Mouse (Mus musculus) cerebellum, adult (tissue): ENCODE measurements at regions not wholly inside any gene's neighbourhood (a gene's known extent, or its start where the extent isn't known, plus 50 kb on each side); places are given as distances from the start of the nearest gene placed in this dataset.
A peak's percentile ranks its signal among the peaks of the same experiment; 100 is the strongest.

Experiments used
- ATAC-seq: cut with Nextera tagmentation; 2 replicates; pipeline ENCODE4 v1.9.2; 2017; ENCODE audit warnings: mild to moderate bottlenecking, moderate library complexity, mixed read lengths; ENCODE audit not compliant: insufficient number of reproducible peaks, low FRiP score, low TSS enrichment

DNA sequence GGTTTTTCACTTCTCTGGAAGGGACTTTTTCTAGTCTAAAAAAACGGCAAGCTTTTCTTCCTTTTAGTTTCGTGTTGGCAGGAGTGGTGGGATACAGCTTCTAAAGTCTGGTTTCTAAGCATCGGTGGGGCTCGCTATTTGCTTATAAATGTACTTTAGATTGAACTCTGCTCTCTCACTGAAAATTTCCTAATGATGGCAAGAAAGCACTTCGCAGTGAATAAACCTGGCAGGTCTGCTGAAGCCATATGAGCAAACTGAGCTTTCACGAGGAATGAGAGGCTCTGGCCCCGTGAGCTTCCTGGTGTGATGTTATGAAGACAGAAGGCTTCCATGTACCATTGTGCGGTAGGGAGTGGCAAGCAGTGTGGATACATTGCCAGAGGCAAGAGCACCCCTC lies 380.0 kb upstream of the Smim15 start:
- ATAC-seq, result no peak

DNA sequence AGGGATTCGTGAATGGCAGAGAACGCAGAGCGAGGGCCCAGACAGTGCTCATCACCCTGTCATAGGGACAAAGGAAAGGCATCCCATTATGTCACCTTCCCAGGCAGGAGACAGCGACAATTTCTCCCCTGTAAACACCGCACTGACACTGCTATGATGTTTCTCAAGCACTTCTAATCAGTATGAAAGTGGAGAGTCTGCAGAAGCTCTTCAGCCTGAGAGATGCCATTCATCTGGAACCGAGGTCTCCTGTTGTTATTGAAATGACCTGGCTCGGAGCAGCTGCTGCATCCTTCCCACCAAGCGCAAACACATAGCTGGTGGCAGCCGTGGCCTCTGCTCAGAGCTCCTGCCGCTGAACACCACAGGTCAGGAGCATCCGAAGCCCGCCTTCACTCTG lies 380.5 kb upstream of the Smim15 start:
- no peak for ATAC-seq

DNA sequence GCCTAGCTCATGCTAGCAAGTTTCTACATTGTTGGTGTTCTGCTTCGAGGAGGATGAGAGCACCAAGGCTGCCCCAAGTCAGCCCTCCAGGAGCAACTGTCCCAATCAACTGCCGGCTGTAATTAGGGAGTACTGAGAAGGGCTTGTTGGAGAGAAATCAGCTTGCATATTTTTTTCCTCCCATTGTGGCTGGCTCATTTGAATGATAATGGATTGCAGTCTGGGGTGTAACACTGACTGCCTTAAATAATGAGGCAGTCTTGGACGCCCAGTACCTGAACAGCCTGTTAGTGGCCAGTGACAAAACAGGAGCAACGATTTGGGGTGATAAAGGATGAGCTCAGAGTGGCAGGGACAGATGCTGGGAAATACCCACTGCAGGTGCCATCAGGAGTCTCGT lies 382.8 kb upstream of the Smim15 start:
- no peak for ATAC-seq

DNA sequence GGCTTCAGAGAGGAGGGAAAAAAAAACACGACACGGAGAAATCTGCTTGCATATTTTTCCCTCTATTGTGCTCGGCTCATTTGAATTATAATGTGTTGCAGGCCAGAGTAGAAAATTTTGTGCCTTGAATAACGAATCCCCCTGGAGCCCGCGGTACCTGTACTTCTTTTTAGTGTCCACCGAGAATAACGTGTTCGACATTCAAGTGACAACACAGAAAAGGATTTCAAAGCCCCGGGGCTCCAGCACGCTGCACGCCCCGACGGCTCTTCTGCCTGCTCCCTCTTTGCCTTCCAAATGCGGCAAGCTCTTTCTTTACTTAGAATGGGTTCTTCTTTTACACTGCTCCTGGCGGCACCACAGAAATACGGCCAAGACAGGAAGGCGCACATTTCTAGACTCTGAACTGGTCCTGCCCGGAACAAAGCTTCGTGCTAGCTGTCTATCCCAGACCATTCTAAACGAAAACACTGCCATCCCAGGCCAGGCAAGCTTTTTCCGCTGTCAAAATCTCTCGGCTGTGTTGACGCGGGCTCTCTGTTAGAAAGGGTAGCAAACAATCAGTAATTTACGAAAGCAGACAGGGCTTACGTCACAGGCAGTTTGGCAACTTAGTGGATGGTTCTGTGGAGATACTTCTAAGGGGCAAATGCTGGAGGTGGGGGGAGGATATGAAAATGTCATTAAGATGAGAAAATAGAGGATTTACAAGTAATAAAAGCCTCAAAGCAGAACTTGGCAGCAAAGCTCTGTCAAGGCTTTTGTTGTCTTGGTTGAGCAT lies 398.2 kb upstream of the Smim15 start:
- no peak for ATAC-seq

DNA sequence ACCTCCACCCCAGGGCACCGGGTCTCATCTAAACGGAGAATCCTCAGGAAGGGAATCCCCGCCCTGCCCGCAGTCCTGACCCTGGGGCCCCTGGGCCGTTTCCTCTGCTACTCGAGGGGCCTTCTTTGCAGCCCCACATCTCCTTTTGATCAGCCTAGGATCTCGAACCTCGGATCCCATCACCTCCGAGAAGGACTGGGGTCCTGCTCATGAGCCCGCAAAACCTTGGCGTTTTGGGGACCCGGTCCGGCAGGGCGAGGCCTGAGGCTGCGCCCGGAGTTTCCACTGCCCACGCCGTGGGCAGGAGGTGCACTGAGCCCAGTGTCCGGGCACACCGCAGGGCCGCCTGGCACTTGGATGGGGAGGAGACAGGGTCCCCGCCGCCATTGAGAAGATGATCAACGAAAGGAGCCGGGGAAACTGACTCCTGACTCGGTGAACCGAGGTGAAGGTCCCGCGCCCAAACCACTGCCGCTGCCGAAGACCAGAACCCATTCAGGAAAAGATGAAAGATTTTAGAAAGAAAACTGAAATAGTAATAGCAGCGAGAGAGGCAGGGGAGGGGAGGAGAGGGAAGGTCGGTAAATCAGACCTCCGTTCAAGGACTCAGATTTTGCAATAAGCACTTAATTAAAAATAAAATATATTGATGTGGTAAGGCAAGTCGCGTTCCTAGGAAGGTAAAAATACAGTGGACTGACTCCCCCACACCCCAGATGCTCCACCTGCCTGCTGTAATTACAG lies 399.0 kb upstream of the Smim15 start:
- ATAC-seq, result no peak

DNA sequence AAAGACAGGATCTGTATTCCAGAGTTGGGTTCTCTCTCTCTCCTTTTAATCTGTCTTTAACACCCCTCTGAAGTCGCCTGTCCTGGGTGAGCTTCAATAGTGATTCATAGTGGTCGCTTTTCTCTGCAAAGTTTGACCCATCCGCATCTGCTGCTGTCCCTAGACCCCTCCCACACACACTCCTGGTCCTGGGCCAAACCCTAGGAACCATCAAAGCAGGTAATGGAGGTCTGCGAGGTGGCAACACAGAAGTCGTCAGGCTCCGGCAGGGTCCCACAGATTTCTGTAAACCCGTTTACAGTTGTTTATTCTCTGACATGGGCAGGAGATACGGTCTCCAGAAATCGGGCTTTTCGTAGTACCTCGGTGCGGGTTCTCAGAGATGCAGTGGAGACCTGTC lies 399.5 kb upstream of the Smim15 start:
- no peak for ATAC-seq

DNA sequence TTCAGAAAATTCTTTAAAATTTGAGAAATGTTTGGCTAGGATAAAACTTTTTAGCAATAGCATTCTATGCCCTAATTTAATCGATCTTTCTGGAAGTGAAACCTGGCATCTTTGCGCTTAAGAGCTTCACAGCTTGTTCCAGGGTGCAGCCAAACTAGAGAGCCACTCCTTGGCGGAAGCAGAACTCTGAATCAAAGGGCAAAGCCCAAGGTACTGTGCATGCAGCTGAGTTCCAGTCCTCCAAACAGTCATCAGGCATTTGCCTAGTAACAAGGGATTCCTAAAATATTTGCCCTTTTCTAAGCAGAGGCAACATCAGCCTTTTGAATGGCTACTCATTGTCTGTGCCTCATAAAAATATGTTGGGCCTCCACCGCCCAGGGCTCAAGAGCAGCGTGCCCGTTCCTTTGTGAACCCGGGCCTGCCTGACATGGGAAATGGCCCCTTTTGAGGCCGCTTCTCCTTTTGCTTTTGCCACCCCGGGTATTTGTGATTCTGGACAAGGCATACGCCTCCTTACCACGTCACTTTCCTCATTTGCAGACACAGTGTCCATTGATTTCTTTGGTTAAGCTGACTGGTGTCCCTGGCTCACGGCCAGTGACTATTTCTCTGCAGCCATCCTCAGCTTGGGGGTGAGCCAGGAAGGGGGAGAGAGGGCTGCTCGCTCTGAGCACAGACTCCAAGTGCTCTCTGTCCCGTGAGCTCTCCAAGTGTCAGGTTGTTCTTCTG lies 402.2 kb upstream of the Smim15 start:
- peak; percentile 28; the same call in 1 of the 2 replicates for ATAC-seq

DNA sequence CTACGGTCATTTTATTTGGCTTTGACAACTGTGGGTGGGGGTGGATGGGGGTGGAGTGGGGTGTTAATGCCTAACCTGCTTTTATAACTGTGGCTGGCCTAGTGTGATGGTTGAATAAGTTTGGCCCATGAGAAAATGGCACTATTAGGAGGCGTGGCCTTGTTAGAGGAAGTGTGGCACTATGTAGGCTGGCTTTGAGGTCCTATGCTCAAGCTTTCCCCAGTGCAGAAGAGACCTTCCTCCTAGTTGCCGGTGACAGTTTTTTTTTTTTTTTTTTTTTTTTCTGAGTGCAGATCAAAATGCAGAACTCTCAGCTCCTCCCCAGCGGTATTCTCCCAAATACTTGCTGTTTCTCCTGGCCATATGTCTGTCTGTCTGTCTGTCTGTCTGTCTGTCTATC lies 404.6 kb upstream of the Smim15 start:
- ATAC-seq, result no peak

DNA sequence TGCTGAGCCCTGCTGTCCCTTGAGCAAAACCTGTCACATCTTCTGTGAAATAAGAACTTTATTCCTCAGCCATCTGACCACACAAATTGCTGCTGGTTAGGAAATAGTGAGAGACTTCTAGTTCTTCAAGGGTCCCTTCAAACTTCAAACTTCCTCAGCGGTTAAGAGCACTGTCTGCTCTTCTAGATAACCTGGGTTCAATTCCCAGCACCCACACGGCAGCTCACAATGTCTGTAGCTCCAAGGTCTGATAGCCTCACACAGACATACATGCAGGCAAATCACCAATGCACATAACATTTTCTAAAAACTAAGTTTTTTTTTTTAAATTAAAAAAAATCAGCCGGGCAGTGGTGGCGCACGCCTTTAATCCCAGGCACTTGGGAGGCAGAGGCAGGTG lies 407.0 kb upstream of the Smim15 start:
- ATAC-seq, result no peak

DNA sequence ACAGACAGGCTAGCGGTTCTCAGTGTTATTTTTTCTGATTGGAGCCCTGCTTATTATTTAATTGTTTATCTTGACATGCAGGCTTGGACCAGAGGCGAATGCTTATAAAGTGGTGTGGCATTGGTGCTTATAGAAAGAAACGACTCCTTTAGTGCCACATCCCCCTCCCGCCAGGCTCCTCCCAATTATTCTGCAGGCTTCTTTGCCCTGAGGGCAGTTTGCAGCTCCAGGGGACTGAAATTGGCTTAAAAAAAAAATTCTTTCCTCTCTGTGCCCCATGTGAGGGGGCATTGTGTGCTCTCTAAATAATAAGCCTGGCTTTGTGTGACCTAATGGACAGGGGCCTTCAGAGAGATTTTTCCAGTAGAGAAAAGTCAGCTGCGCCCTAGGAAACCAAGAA lies 409.1 kb upstream of the Smim15 start:
- ATAC-seq, result no peak

DNA sequence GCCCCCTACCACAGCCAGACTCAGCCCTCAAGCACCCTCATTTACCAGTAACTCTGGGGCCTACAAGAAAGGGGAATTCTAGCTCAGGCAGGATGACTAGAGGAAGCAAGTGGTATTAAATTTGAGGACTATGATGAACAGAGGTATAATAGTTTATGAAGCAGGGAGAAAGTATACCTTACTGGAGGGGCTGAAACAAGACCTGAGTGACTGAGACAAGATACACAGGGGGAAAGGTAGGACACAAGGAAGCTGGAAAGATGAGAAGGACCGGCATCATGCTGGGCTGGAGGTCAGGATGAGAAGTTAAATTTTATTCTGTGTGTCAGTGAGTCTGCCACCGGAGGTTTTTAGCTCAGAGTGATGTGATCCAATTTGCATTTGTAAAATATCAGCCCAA lies 417.2 kb upstream of the Smim15 start:
- no peak for ATAC-seq

DNA sequence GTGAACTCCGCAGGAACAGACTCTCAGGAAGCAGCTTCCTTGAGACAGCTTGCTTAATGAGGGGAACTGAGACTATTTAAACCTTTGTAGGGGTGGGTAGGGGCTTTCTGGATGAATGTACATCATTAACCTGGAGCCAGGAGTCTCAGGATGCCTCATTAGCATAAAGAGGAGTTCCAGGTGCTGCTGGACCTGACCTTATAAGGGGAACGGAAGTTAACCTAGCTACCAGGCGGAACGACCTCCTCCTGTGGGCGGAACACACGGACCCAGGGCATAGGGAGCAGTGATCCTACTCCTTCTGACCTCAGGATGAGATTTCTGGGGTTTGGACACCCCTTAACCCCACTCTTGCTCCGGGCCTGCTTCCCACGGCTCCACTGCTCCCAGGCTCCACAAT lies 417.6 kb upstream of the Smim15 start:
- no peak for ATAC-seq

DNA sequence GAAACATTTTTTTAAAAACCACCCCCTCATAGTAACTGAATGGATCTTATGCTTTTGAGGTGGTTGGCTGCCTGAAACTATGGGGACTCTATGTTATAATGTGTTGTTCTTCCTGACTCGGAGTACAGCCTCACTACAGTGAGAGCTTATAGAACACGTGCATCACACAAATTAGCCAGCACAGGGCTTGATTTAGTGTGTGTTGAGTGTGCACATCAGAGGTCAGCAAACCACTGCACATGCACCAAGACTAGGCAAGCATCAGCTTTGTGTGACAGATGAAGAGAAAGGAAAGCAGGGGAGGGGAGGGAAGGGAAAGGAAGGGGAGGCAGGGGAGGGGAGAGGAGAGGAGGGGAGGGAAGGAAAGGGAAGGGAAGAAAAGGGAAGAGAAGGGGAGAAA lies 422.9 kb upstream of the Smim15 start:
- no peak for ATAC-seq

DNA sequence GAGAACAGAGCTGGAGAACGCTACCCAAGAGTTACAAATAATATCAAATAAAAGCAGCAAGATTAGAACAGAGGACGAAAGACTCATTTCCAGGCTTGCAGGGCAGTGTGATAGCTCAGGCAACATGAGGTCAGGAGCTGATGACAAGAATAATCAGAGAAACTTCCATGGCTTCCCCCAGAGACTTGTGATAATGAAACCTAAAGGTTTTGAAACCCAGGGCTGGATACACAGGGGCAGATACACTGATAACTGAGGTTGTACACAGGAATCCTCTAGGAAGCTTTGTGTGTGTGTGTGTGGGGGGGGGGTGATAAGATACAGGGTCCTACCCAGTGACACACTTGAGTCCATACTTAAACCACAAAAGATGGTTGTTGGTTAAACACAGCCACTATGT lies 423.4 kb upstream of the Smim15 start:
- ATAC-seq, result no peak

DNA sequence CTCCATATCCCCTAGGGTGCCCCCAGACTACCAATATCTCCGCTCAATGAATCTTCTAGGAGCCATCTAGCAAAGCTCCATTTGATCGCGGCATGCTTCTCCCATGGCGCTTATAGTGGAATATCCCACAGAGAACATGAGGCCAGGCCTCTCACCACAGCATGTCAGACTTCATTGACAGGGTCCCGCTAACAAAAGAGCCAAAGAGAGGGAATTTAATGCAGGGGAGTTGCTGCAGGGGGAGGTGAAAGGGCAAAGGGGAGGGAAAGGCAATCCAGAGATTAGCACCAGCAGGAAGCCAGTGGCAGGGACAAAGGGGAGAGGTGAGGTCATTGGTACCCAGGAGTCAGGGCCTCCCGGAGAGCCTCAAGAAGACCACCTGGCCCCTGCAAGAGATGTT lies 424.0 kb upstream of the Smim15 start:
- ATAC-seq, result no peak

DNA sequence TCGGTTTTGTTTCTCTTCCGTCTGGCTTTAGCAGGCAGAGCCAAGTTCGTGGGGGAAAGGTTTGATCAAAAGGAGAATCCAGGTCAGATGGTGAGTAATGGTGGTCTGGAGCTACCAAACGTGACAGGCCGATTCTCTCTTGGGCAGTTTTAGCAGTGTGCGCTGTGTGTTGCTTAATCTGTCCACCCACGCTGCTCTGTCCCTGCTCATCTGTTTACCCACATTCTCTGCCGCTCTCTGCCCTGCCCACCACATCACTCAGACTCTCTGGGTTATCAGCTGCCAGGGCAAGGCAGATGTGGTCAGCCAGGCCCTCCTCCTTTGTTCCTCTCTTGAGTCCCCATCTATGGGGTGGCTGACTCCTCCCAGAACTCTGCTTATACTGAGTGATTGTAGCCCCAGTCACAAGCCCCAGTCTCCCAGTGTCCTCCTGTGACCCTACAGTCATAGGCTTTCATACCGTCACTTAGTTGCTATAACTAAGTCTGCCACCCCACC lies 424.8 kb upstream of the Smim15 start:
- ATAC-seq, result no peak

DNA sequence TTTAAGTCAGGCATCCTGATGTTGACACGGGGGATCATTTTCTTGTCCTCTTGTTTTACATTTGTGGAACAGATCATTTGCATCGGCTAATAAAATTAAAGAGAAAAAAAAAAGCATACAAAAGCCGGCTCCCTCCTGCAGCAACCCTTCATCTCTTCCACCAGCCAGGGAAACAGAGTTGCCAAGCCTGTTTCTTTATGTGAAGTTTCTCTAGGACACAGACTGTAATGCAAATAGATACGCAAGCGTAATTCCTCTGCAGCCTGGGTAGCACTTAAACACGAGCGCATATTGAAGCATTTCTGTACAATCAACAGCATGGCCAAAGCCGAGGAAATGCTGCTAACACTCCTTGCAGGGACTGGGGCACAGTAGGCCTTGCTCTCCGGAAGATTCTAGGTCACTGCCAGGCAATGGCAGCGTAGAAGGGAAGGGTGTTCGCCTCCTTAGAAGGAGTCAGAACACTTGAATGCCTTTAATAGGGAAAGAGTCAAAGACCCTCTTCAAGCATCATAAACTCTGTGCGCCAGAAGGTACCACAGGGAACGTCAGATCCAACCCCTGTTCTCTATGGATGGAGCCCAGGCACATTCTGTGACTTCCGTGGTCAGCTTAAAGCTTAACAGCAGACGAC lies 425.3 kb upstream of the Smim15 start:
- no peak for ATAC-seq

DNA sequence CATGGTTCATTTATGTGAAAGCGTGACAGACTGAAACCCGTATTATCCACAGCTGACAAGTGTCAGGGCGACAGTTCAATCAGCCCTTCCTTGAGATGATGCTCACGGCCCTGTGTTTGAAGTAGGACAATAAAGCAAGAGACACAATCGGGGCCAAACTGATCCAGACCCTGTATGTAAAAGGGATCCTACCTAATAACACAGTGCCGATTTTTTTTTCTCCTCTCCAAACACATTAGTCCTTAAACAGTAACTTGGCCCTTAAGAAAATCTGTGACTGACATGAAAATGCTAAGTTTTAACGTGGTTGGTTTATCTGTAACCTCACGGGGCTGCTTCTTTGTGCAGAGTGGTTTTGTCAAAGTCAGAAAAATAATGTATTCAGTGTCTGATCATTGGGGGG lies 425.9 kb upstream of the Smim15 start:
- no peak for ATAC-seq

DNA sequence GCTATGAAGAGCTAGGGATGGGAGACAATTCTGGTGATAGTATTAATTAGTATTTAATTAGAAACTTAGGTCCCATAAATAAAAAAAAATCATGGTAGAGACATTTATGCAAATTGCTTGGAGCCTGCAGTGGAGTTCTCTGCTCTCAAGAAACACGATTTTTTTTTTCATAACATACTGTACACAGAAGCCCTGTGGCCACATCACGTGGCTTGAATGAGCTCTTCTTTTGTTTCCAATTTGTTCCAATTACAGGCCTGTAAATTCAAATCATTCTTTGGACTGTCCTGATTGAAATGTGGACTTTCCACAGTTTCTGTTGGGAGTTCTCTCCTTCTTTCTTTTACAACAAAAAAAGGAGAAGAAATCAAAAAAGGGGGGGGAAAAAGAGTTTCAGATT lies 426.7 kb upstream of the Smim15 start:
- ATAC-seq, result no peak

DNA sequence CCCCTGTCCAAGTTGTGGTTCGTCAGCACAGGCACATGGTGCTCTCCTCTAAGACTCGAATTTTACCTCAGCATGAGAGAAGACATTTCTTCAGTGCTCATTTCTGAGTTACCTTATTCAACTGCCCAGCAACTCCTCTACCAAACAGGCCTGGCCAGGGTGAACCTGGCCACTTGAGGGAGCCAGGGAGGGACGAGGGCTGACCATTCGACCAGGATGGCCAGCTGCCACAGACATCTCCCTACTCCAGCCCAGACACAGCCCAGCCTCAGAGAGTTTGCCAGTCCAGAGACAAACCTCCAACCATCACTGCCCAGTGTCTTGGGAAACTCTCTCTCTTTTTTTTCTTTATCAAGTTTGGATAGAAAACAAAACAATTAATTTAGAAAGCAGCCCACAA lies 427.5 kb upstream of the Smim15 start:
- ATAC-seq, result no peak

DNA sequence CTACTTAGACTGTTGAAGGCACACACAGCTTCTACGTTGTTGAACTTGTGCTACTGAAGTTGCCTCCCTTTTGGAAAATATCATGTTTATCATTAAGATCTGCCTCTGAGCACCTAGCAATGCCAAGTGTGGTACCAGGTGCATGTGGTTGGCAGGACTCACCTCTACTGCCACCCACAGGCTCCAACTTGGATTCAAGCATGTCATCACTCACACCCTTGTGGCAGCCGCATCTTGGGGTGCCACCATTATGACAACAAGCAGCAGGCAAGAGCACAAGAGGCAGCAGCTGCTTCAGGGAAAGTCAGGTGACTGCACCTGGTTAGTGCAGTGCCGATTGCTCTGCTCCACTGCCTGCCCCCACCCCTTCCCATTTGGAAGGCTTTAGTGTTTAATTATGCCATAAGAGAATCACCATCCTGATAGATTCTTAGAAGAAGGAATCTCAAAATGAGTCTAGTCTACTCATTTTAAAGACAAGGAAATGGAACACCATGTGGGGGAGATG lies 435.2 kb upstream of the Smim15 start:
- ATAC-seq, result no peak
